Mouse (Mus musculus): ENCODE measurements around the gene Natd1.
A peak's percentile ranks its signal among the peaks of the same experiment; 100 is the strongest.
"Not testable (repeated sequence)": the region's sequence is repeated elsewhere in the genome, so short reads cannot be mapped to it uniquely, and the experiment has no call there.

The Natd1 gene

DNA sequence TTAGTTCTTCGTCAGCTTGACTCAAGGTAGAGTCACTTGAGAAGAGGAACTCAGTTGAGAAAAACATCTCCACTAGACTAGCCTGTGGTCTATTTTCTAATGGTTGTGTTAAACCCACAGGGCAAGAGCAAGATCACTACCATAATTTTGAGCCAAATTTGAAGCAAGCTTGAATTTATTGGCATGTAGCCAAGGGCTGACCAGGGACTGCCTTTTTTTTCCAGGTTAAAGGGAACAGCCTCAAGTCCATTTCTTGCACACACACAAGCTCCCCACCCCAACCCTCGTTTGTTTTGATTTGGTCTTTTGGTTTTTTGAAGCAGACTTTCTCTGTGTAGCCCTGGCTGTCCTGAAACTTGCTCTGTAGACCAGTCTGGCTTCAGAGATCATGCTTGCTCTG, 24.7 kb downstream of the Natd1 start:
- no peak for DNase-seq (ENCODE audit: low spot score)

DNA sequence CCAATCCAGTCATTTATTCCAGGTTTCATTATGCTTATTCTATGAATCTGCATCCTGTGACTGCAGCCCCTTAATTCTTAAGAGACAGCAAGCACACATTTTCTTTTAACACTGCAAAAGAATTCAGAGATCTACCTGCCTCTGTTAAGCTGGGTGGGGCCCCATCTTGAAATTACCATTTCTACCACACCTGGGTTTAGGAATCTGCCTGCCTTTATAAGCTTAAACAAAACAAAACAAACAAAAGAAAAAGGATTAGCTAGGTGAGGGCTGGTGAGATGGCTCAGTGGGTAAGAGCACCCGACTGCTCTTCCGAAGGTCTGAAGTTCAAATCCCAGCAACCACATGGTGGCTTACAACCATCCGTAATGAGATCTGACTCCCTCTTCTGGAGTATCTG, 27.6 kb downstream of the Natd1 start:
- not testable (repeated sequence) for DNase-seq (ENCODE audit: low spot score)

DNA sequence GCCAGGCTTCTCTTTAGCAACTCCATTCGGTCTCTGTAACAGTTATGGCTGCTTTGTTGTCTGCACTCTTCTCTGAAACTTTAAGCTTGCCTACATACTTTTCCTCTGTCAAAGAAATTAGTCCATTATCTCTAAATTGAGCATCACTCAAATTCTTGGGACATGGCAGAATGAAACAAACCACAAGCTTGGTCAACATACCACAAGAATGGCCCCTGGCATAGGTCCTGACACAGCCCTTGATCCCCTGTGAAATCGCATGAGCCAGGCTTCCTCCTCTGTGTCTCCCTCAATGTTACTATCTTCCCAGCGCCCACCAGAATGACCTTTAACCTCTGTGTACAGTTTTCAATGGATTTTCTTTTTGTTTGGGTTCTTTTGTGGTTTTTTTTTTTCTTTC, 32.2 kb downstream of the Natd1 start:
- no peak for DNase-seq (ENCODE audit: low spot score)

DNA sequence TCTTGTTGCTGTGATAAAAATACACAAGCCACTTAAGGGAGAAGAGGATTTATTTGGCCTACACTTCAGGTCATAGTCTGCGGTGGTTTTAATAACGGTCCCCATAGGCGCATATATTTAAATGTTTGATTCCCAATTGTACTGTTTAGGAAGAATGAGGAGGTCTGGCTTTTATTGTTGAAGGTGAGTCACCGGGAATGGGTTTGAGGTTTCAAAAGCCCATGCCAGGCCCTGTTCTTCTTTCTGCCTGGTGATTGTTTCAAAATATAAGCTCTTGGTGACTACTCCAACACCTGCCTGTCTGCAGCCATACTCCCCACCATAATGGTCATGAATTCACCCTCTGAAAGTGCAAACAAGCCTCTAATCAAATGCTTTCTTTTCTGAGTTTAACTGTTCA, 34.0 kb downstream of the Natd1 start:
- no peak for DNase-seq (ENCODE audit: low spot score)

DNA sequence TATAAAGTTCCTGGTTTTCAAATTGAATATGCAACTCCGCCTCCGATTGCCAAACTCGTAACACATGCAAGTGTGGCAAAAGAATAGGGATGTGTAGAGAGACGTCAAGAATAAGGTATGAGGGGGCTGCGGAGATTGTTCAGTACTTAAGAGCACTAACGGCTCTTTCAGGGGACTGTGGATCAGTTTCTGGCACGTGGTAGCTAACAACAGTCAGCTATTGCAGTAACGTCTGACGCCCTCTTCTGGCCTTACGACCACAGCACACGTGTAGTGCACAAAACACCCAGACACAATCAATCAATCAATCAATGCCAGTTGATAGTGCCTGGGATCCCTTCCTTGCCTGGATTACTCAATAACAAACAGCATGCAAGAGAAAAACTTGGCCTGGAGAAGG, 35.1 kb downstream of the Natd1 start:
- no peak for DNase-seq (ENCODE audit: low spot score)

DNA sequence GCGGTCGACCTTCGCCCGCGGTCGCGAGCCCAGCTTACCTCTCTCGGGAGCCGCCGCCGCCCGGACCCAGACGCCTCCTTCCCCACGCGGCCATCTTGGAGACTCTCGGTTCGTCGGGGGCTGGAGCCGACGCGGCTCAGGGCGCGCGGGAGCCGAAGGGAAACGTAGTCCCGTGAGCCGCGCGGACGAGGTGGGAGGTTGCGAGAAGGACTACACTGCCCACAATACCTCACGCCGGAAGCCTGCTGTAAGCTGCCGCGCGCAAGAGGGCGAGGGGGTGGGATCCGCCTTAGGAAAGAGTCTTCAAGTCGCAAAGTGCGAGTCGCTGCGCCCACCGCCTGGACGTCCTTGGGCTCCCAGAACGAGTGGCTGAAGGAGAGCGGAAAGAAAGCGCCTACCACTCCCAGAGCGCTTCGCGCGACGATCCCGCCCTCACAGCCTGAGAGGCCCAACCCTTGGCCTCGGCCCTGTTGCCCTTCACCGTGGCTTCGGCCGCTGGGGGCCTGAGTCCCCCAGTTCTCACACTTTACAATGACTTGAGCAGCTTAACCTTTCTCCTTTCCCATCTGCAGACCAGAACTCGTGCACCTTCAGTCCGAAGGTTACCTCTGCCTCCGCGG, 35.8 kb downstream of the Natd1 start, which contains the start of gene Tmem11:
Gene Tmem11, minus strand, starts transcription at position 598 of the 620 bp plus-strand sequence.
- peak; percentile 97 for DNase-seq (ENCODE audit: low spot score)

DNA sequence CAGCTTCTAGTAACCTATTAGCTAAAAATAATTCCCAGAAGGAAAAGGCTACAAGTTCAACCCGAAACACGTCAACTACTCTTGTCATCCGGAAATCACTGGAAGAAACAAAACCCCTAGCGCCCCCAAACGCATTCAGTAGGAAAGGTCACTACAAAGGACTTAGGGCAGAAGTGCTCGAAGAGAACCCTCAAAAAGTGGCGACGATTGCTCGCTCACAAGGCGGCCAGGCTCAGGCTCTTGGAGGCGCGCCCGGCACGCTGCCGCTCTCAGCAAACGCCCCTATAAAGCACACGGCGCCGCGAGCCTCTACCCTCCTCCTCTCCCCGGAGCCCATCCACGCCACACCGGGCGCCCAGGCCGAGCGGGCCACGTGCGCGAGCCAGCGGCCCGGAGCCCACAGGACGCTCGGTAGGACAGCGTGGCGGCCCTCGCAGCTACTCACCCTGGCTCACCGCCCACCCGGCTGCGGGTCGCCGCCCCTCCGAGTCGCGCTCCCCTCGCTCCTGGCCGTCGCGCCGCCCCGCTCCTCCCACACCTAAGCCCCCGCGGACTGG, 36.4 kb downstream of the Natd1 start:
- DNase-seq (ENCODE audit: low spot score) = peak; percentile 69

DNA sequence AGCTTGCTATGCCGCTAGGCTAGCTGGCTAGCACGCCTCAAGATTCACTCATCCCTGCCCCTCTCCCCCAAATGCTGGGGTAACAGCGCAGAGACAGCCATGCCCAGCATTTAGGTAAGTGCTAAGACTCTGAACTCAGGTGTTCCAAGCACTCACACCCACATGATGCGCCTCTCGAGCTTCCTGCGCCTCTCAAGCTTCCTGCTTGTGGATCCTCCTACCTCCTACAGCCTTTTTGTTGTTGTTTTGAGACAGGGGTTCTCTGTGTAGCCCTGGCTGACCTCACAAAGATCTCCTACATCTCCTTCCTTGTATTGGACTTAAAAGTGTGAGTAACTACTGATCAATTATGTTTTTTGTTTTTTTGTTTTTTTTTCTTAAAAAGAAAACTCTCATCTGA, 41.4 kb downstream of the Natd1 start:
- no peak for DNase-seq (ENCODE audit: low spot score)

DNA sequence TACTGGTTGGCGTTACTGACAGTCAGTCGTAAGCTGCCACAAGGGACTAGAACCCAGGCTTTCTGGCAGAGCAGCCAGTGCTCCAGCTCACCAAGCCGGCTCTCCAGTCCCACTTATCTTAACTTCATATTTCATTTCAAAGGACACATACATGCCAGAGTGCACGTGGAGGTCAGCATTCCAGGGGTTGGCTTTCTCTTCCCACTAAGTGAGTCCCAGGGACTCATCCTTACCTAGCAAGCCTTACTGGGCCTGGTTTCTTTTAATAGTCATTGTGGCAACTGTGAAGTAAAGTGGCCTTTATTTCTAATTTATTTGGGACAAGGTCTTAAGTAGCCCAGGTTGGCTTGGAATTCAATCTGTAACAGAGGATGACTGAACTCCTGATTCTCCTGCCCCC, 43.1 kb downstream of the Natd1 start:
- DNase-seq (ENCODE audit: low spot score) = no peak

DNA sequence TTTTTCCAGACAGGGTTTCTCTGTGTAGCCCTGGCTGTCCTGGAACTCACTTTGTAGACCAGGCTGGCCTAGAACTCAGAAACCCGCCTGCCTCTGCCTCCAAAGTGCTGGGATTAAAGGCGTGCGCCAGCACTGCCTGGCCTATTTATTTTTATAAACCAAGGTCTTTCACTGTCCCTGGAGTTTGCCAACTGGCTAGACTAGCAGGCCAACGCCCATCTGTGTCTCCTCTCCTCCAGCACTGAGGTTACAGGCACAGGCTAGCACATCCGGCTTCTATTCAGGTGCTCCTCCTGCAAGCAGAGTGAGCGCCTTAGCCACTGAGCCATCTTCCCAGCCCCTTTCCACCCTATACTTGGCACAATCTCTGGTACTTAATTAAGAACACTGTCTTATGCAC, 45.1 kb downstream of the Natd1 start:
- DNase-seq (ENCODE audit: low spot score) = not testable (repeated sequence)

DNA sequence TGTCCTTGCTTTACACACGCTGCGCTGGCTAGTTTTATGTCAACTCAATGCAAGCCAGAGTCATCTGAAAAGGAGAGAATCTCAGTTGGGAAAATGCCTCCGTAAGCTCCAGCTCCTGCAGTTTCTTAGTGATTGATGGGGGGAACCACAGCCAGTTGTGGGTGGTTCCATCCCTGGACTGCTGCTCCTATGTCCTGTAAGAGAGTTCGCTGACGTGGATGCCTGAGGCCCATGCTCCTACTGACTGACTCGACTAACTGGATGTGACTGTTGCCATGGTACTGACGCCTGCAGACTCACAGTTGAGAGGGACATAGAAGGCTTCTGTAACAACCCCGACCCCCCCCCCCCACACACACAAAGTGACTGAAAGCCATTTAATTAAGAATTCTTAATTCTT, 46.6 kb downstream of the Natd1 start:
- DNase-seq (ENCODE audit: low spot score) = no peak

DNA sequence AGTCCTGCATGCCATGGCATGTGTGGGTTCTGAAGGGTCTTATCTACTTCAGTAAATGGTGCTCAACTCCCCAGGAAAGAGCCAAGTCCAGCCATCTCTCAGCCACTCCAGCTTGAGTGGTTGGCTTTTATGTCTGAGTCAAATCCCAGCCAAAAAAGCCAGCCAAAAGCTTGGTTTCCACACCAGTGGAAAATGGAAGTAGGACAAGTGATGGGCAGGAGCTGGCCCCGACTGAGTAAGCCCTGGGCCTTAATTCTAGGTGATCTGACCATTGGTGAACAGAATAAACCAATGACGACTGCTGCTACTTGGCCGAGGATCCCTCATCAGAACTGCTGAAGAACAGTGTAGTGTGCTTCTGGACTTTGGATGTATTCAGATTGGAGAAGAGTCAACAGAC, 47.1 kb downstream of the Natd1 start:
- DNase-seq (ENCODE audit: low spot score) = no peak

DNA sequence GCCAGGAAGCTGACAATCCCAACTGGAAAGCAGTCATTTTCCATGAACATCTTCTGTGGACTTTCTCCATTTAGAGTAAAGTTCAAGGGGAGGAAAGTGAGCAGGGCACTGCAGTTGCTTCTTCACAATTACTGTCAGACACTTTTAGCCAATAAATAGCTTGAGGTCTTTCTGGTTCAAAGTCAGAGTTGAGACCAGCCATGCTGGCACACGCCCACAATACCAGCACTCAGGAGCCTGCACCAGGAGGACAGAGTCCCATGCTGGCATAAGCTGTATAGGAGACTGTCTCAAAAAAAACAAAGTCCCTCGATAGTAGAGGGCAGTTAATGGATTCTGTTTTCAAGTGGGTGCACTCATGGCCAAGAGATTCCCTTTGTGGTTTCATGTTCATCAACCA, 48.5 kb downstream of the Natd1 start:
- DNase-seq (ENCODE audit: low spot score) = no peak

DNA sequence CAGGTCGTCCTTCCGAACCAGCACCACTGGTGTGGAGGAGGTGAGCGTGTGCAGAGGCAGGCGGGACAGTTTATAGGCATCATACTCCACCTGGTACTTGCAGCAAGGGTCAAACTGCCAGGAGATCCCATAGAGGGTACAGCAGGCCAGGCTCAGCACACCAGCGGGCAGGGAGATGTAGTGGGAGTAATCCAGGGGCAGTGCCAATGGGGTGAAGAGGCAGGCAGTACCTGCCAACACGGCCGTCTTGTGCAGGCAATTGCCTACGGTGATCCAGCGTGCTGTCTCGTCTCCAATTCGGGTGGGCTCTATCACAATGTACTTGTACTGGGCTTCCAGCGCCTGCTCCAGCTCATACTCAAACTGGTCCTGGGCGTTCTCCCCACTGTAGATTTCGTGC, 49.6 kb downstream of the Natd1 start:
- DNase-seq (ENCODE audit: low spot score) = no peak

DNA sequence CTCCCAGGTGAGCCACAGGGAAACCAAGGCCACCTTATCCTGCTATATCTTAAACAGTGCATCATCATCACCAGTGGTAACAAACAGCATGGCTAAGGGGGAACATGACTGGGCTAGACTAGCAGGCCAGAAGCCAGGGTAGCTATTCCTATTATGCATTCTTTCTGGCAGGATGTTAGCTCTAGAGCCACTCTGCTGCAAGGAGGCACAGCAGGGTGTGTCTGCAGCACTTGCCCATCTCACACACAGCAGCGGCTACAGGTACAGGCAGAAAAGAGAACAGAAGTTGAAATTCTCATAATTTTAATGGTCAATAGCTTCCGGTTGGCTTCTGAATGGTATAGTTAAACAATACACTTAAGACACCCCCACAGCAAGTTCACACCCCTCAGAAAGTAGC, 50.4 kb downstream of the Natd1 start:
- no peak for DNase-seq (ENCODE audit: low spot score)

DNA sequence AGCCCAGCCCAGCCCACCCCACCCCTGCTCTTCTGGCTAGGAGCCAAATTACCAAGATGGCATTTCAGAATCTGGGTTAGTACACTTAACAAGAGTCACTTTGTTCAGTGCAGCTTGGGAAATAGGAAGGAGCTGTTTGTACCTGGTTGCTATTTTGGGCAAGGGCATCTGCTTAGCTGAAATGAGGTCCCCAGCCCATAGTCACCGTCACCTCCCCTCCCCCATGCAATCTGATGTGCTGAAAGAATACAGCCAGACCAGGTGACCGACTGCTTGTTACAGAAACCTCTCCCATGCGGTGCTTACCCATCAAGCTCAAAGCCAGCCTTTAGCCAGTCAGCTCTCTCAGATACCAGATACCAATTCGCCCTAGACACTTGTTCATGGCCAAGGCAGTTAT, 51.4 kb downstream of the Natd1 start:
- DNase-seq (ENCODE audit: low spot score) = no peak

DNA sequence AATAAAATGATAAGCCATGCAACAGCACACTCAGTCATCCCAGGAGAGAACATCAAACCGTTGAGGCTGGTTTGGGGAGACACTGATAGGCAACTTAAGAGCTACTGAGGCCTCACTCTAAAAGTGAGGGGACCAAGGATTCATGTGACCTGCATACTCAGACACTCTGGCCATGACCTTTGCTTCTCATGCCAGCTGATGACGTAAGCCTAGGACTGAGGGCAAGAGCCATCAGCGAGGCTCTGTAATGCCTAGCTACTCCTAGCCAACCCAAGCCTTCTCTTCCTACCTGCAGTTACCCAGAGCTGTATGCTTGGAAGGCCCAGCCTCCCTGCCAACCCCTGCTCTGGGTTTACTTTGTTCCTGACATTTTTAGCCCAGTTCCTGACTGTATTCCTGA, 52.6 kb downstream of the Natd1 start:
- DNase-seq (ENCODE audit: low spot score) = no peak

DNA sequence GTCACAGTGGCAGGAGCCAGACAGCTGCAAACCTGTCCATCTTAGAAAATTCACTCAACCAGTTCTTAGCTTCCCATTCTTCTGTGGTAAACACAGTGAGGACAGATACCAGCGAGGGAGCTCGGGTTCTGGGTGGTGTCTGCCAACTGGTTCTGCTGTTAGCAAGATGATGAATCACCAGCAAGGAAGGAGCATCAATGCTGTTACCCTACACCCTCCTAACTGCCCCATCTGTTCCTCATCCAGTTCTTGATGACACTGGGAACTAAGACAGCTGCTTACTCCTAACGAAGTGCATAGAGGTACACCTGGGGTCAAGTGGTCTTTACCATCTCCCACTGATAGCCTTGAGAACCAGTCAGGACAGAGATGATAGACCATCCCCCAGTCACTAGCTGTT, 58.0 kb downstream of the Natd1 start:
- no peak for DNase-seq (ENCODE audit: low spot score)

Measured in yolk sac, embryonic 10.5 days (tissue).